Mouse (Mus musculus): ENCODE measurements around the gene Wdr62. TPM values are rescaled to one million over a fixed set of nuclear protein-coding genes. Genes with fewer than 3 reads are reported as not detected.
A peak's percentile ranks its signal among the peaks of the same experiment; 100 is the strongest.

The Wdr62 gene
- polyA plus RNA-seq (2015; fragmentation: Nextera tagmentation; extraction: Ambion mirVana): 11.8 and 12.2 TPM in 2 replicates

GRCm38 (mm10) chr7:30279951-30280669, at the start of gene Wdr62, which contains the start of gene Thap8:
TSS of gene Wdr62 (minus strand) at chr7:30280419.
TSS of gene Thap8 (plus strand) at chr7:30280094.
- H3K36me3 ChIP-seq (ENCODE audit: control insufficient read depth, insufficient read depth, low read length): no peaks in the 10 kb centered on the region
- ATAC-seq (ENCODE audit: low read depth): peak; percentile 96
- H3K27ac ChIP-seq (ENCODE audit: low read length): peak within 1 kb of the TSS; percentile 99
- peak within 1 kb of the TSS; percentile 75 for H3K9ac ChIP-seq (ENCODE audit: low read length)
- under 1% methylated on average over 49 of the region's 49 CpGs for whole genome bisulfite sequencing
- H3K4me2 ChIP-seq (ENCODE audit: low read depth, low read length): peak within 1 kb of the TSS; percentile 97
- H3K4me3 ChIP-seq (ENCODE audit: low read length): peak within 1 kb of the TSS; percentile 90
- H3K4me1 ChIP-seq (replicated peaks; ENCODE audit: control insufficient read depth, insufficient read depth, low read length): peaks cover 10% of the 10 kb centered on the region
- H3K9me3 ChIP-seq (ENCODE audit: control insufficient read depth, low read length): no peaks in the 10 kb centered on the region
- no peaks in the 10 kb centered on the region for H3K27me3 ChIP-seq (ENCODE audit: control insufficient read depth, insufficient read depth, low read depth, low read length)

GRCm38 (mm10) chr7:30328379-30328778, 48.2 kb upstream of the Wdr62 start:
- Histone ChIP-seq H3K9ac (ENCODE audit: low read length) (no peak overlapping the region), H3K4me1 (replicated peaks; ENCODE audit: control insufficient read depth, insufficient read depth, low read length) (peaks cover 22% of the 10 kb centered on the region), H3K27ac (ENCODE audit: low read length) (no peak overlapping the region), H3K9me3 (ENCODE audit: control insufficient read depth, low read length) (peaks cover 4% of the 10 kb centered on the region; the same call in 1 of the 2 replicates), H3K4me2 (ENCODE audit: low read depth, low read length) (no peak overlapping the region), H3K4me3 (ENCODE audit: low read length) (no peak overlapping the region), H3K27me3 (ENCODE audit: control insufficient read depth, insufficient read depth, low read depth, low read length) (no peaks in the 10 kb centered on the region), H3K36me3 (ENCODE audit: control insufficient read depth, insufficient read depth, low read length) (no peaks in the 10 kb centered on the region)
- 52% methylated on average over 10 of the region's 10 CpGs for whole genome bisulfite sequencing
- ATAC-seq (ENCODE audit: low read depth): no peak

GRCm38 (mm10) chr7:30327140-30327539, 46.9 kb upstream of the Wdr62 start:
- Histone ChIP-seq H3K4me2 (ENCODE audit: low read depth, low read length) (peak overlapping the region; percentile 32; the same call in 1 of the 2 replicates), H3K4me1 (replicated peaks; ENCODE audit: control insufficient read depth, insufficient read depth, low read length) (peaks cover 15% of the 10 kb centered on the region), H3K36me3 (ENCODE audit: control insufficient read depth, insufficient read depth, low read length) (no peaks in the 10 kb centered on the region), H3K4me3 (ENCODE audit: low read length) (no peak overlapping the region), H3K9ac (ENCODE audit: low read length) (no peak overlapping the region), H3K27ac (ENCODE audit: low read length) (peak overlapping the region; percentile 58), H3K27me3 (ENCODE audit: control insufficient read depth, insufficient read depth, low read depth, low read length) (no peaks in the 10 kb centered on the region), H3K9me3 (ENCODE audit: control insufficient read depth, low read length) (peaks cover 4% of the 10 kb centered on the region; the same call in 1 of the 2 replicates)
- WGBS: 39% methylated on average over 15 of the region's 15 CpGs
- peak; percentile 76 for ATAC-seq (ENCODE audit: low read depth)

- Histone ChIP-seq H3K4me2 (ENCODE audit: low read depth, low read length) (no peak overlapping the region), H3K4me1 (replicated peaks; ENCODE audit: control insufficient read depth, insufficient read depth, low read length) (peaks cover 14% of the 10 kb centered on the region), H3K27me3 (ENCODE audit: control insufficient read depth, insufficient read depth, low read depth, low read length) (no peaks in the 10 kb centered on the region), H3K4me3 (ENCODE audit: low read length) (no peak overlapping the region), H3K27ac (ENCODE audit: low read length) (no peak overlapping the region), H3K36me3 (ENCODE audit: control insufficient read depth, insufficient read depth, low read length) (no peaks in the 10 kb centered on the region), H3K9me3 (ENCODE audit: control insufficient read depth, low read length) (peaks cover 4% of the 10 kb centered on the region; the same call in 1 of the 2 replicates), H3K9ac (ENCODE audit: low read length) (no peak overlapping the region)
- ATAC-seq (ENCODE audit: low read depth): no peak
These were observed 46.2 kb upstream of the Wdr62 start for GRCm38 (mm10) chr7:30326427-30326826.

- Histone ChIP-seq H3K4me3 (ENCODE audit: low read length) (no peak overlapping the region), H3K36me3 (ENCODE audit: control insufficient read depth, insufficient read depth, low read length) (no peaks in the 10 kb centered on the region), H3K4me1 (replicated peaks; ENCODE audit: control insufficient read depth, insufficient read depth, low read length) (peaks cover 21% of the 10 kb centered on the region), H3K9me3 (ENCODE audit: control insufficient read depth, low read length) (peaks cover 4% of the 10 kb centered on the region; the same call in 1 of the 2 replicates), H3K4me2 (ENCODE audit: low read depth, low read length) (no peak overlapping the region), H3K27me3 (ENCODE audit: control insufficient read depth, insufficient read depth, low read depth, low read length) (no peaks in the 10 kb centered on the region), H3K27ac (ENCODE audit: low read length) (no peak overlapping the region), H3K9ac (ENCODE audit: low read length) (no peak overlapping the region)
- WGBS: 47% methylated on average over 2 of the region's 2 CpGs
- ATAC-seq (ENCODE audit: low read depth): no peak
These were observed 45.1 kb upstream of the Wdr62 start for GRCm38 (mm10) chr7:30325364-30325763.

GRCm38 (mm10) chr7:30324300-30324944, 44.2 kb upstream of the Wdr62 start:
- H3K4me1 ChIP-seq (replicated peaks; ENCODE audit: control insufficient read depth, insufficient read depth, low read length): peaks cover 21% of the 10 kb centered on the region
- H3K27me3 ChIP-seq (ENCODE audit: control insufficient read depth, insufficient read depth, low read depth, low read length): no peaks in the 10 kb centered on the region
- H3K4me3 ChIP-seq (ENCODE audit: low read length): no peak overlapping the region
- peaks cover 4% of the 10 kb centered on the region; the same call in 1 of the 2 replicates for H3K9me3 ChIP-seq (ENCODE audit: control insufficient read depth, low read length)
- H3K4me2 ChIP-seq (ENCODE audit: low read depth, low read length): no peak overlapping the region
- H3K9ac ChIP-seq (ENCODE audit: low read length): no peak overlapping the region
- 81% methylated on average over 5 of the region's 5 CpGs for WGBS
- H3K27ac ChIP-seq (ENCODE audit: low read length): no peak overlapping the region
- H3K36me3 ChIP-seq (ENCODE audit: control insufficient read depth, insufficient read depth, low read length): no peaks in the 10 kb centered on the region
- ATAC-seq (ENCODE audit: low read depth): no peak

GRCm38 (mm10) chr7:30323795-30324194, 43.6 kb upstream of the Wdr62 start, which contains the start of gene Sdhaf1:
TSS of gene Sdhaf1 (minus strand) at chr7:30323895.
- H3K4me3 ChIP-seq (ENCODE audit: low read length): peak within 1 kb of the TSS; percentile 85
- H3K36me3 ChIP-seq (ENCODE audit: control insufficient read depth, insufficient read depth, low read length): no peaks in the 10 kb centered on the region

GRCm38 (mm10) chr7:30322865-30323264, 42.6 kb upstream of the Wdr62 start:
- Histone ChIP-seq H3K36me3 (ENCODE audit: control insufficient read depth, insufficient read depth, low read length) (no peaks in the 10 kb centered on the region), H3K27me3 (ENCODE audit: control insufficient read depth, insufficient read depth, low read depth, low read length) (no peaks in the 10 kb centered on the region), H3K4me2 (ENCODE audit: low read depth, low read length) (peak overlapping the region; percentile 53), H3K4me1 (replicated peaks; ENCODE audit: control insufficient read depth, insufficient read depth, low read length) (peaks cover 15% of the 10 kb centered on the region), H3K4me3 (ENCODE audit: low read length) (peak overlapping the region; percentile 85), H3K9ac (ENCODE audit: low read length) (peak overlapping the region; percentile 53), H3K27ac (ENCODE audit: low read length) (peak overlapping the region; percentile 77), H3K9me3 (ENCODE audit: control insufficient read depth, low read length) (peaks cover 4% of the 10 kb centered on the region; the same call in 1 of the 2 replicates)
- no peak for ATAC-seq (ENCODE audit: low read depth)
- 18% methylated on average over 6 of the region's 6 CpGs for WGBS

More at GRCm38 (mm10) chr7:30323795-30324194, 43.6 kb upstream of the Wdr62 start, which contains the start of gene Sdhaf1:
- peak within 1 kb of the TSS; percentile 77 for H3K27ac ChIP-seq (ENCODE audit: low read length)
- H3K9ac ChIP-seq (ENCODE audit: low read length): peak within 1 kb of the TSS; percentile 53
- WGBS: 73% methylated on average over 3 of the region's 3 CpGs
- no peak for ATAC-seq (ENCODE audit: low read depth)
- H3K9me3 ChIP-seq (ENCODE audit: control insufficient read depth, low read length): peaks cover 4% of the 10 kb centered on the region; the same call in 1 of the 2 replicates
- peak within 1 kb of the TSS; percentile 53 for H3K4me2 ChIP-seq (ENCODE audit: low read depth, low read length)
- H3K27me3 ChIP-seq (ENCODE audit: control insufficient read depth, insufficient read depth, low read depth, low read length): no peaks in the 10 kb centered on the region
- peaks cover 21% of the 10 kb centered on the region for H3K4me1 ChIP-seq (replicated peaks; ENCODE audit: control insufficient read depth, insufficient read depth, low read length)

GRCm38 (mm10) chr7:30322285-30322667, 42.1 kb upstream of the Wdr62 start:
- no peaks in the 10 kb centered on the region for H3K27me3 ChIP-seq (ENCODE audit: control insufficient read depth, insufficient read depth, low read depth, low read length)
- peaks cover 4% of the 10 kb centered on the region; the same call in 1 of the 2 replicates for H3K9me3 ChIP-seq (ENCODE audit: control insufficient read depth, low read length)
- 0% methylated on average over 19 of the region's 20 CpGs for WGBS
- peaks cover 13% of the 10 kb centered on the region for H3K4me1 ChIP-seq (replicated peaks; ENCODE audit: control insufficient read depth, insufficient read depth, low read length)
- H3K9ac ChIP-seq (ENCODE audit: low read length): peak overlapping the region; percentile 91
- peak overlapping the region; percentile 85 for H3K4me3 ChIP-seq (ENCODE audit: low read length)
- no peaks in the 10 kb centered on the region for H3K36me3 ChIP-seq (ENCODE audit: control insufficient read depth, insufficient read depth, low read length)
- ATAC-seq (ENCODE audit: low read depth): peak; percentile 98
- peak overlapping the region; percentile 88 for H3K4me2 ChIP-seq (ENCODE audit: low read depth, low read length)
- peak overlapping the region; percentile 90 for H3K27ac ChIP-seq (ENCODE audit: low read length)
